Mouse (Mus musculus) embryonic facial prominence, embryonic 13.5 days (tissue): ENCODE results near the gene Susd6. TPM values are rescaled to one million over a fixed set of nuclear protein-coding genes. Genes with fewer than 3 reads are reported as not detected.

Experiments
- ATAC-seq: fragments of 200-750 bp; cut with Nextera tagmentation; 2 replicates; pipeline ENCODE4 v1.8.0; 2017; ENCODE audit warnings: low read depth; ENCODE audit not compliant: insufficient number of reproducible peaks, insufficient read depth, low FRiP score, low TSS enrichment
- H3K27ac ChIP-seq: fragments of 300-500 bp; sonication (generic); 2 replicates; pipeline ENCODE4 v1.5.1; 2015; ENCODE audit warnings: moderate library complexity, mild to moderate bottlenecking, inconsistent platforms
- H3K27me3 ChIP-seq: fragments of 300-500 bp; sonication (generic); 2 replicates; pipeline ENCODE4 v1.6.1; 2015; ENCODE audit warnings: mild to moderate bottlenecking, inconsistent platforms
- H3K36me3 ChIP-seq: fragments of 300-500 bp; sonication (generic); 2 replicates; pipeline ENCODE4 v1.6.1; 2015; ENCODE audit warnings: mild to moderate bottlenecking, inconsistent platforms
- H3K4me1 ChIP-seq: fragments of 300-500 bp; sonication (generic); 2 replicates; pipeline ENCODE4 v1.6.1; 2015; ENCODE audit warnings: inconsistent platforms
- H3K4me2 ChIP-seq: fragments of 300-500 bp; sonication (generic); 2 replicates; pipeline ENCODE4 v1.6.1; 2015; ENCODE audit warnings: moderate library complexity, mild to moderate bottlenecking, inconsistent platforms
- H3K4me3 ChIP-seq: fragments of 300-500 bp; sonication (generic); 2 replicates; pipeline ENCODE4 v1.5.1; 2015; ENCODE audit warnings: mild to moderate bottlenecking, inconsistent platforms
- H3K9ac ChIP-seq: fragments of 300-500 bp; sonication (generic); 2 replicates; pipeline ENCODE4 v1.6.1; 2015; ENCODE audit warnings: mild to moderate bottlenecking, inconsistent platforms
- H3K9me3 ChIP-seq: fragments of 300-500 bp; sonication (generic); 2 replicates; pipeline ENCODE4 v1.6.1; 2016; ENCODE audit warnings: inconsistent platforms
- WGBS: fragments of 180-500 bp; shearing (Covaris S2); methylation state at CpG from one replicate; pipeline ENCODE4 v1.1.7; 2015; ENCODE audit warnings: mixed read lengths; 5-methylcytosine and 5-hydroxymethylcytosine counted together
- polyA plus RNA-seq: library from polyadenylated mRNA; unstranded; fragments of >200 nt; fragmentation: Nextera tagmentation; extraction: Ambion mirVana; gene quantifications from 2 replicates; pipeline ENCODE4 v1.2.1, GENCODE M21; 2015

Susd6 gene
- polyA plus RNA-seq, 1 experiment from 2014 or later: 16.0 TPM

- Histone ChIP-seq H3K36me3 (no peaks in the 10 kb centered on the region), H3K27ac (peak overlapping the region; percentile 48), H3K4me3 (no peak overlapping the region), H3K9me3 (no peaks in the 10 kb centered on the region), H3K4me2 (no peak overlapping the region), H3K9ac (no peak overlapping the region), H3K4me1 (peaks cover 25% of the 10 kb centered on the region), H3K27me3 (no peaks in the 10 kb centered on the region)
- no peak for ATAC-seq
- 70% methylated on average over 4 of the region's 4 CpGs for WGBS
Observed at GRCm38 (mm10) chr12:80843651-80844444, 53.5 kb downstream of the Susd6 start.

GRCm38 (mm10) chr12:80845901-80846300 is 55.6 kb downstream of the Susd6 start:
- 77% methylated on average over 1 of the region's 1 CpGs for WGBS
- Histone ChIP-seq H3K36me3 (no peaks in the 10 kb centered on the region), H3K27ac (no peak overlapping the region), H3K9me3 (no peaks in the 10 kb centered on the region), H3K4me1 (peaks cover 25% of the 10 kb centered on the region), H3K9ac (no peak overlapping the region), H3K27me3 (no peaks in the 10 kb centered on the region), H3K4me2 (no peak overlapping the region), H3K4me3 (no peak overlapping the region)
- ATAC-seq: no peak

DNA sequence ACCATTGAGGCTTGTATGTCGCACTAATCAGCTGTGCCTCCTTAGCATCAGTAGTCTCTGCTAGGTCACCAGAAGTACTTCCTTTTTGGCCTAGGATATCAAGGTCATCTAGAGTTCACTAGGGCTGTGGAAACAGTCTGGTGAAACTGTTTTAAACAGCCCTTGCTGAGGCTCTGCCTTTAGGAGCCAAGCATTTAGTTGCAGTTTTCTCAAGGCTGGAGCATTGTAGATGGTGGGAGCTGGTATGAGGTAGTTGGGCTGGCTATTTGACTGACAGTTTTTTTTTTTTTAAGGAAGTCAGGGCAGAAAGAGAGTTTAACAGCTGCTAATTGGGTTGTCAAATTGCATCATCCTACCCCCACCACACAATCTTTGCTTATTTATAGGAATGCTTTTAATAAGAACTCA is 56.6 kb downstream of the Susd6 start:
- no peaks in the 10 kb centered on the region for H3K27me3 ChIP-seq
- H3K27ac ChIP-seq: no peak overlapping the region
- no peak overlapping the region for H3K4me2 ChIP-seq
- 36% methylated on average over 1 of the region's 1 CpGs for WGBS
- no peak overlapping the region for H3K4me3 ChIP-seq
- H3K9ac ChIP-seq: no peak overlapping the region
- H3K9me3 ChIP-seq: no peaks in the 10 kb centered on the region
- no peak for ATAC-seq
- H3K36me3 ChIP-seq: no peaks in the 10 kb centered on the region
- H3K4me1 ChIP-seq: peaks cover 25% of the 10 kb centered on the region

DNA sequence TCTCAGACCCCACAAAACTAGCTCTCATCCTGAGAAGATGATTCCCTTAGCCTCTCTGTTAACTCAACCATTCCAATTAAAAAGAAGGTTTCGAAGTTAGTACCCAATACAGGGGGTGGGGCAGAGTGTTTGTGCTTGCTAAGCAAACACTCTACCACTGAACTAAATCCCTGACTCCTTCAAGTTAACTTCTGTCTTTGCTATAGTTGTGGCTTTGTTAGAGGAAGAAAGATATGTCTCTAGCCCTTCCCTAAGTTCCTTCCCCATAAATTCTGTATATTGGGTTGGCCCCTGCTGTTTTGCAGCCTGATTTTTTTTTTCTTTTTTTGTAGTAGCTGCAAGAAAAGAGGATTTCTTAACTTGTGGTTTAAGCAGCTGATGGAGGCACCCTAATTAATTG is 61.7 kb downstream of the Susd6 start:
- no peak overlapping the region for H3K4me3 ChIP-seq
- no peak overlapping the region for H3K9ac ChIP-seq
- ATAC-seq: no peak
- no peaks in the 10 kb centered on the region for H3K36me3 ChIP-seq
- no peak overlapping the region for H3K27ac ChIP-seq
- H3K4me2 ChIP-seq: no peak overlapping the region
- no peaks in the 10 kb centered on the region for H3K27me3 ChIP-seq
- no peaks in the 10 kb centered on the region for H3K9me3 ChIP-seq
- no peaks in the 10 kb centered on the region for H3K4me1 ChIP-seq
- 83% methylated on average over 1 of the region's 1 CpGs for WGBS

DNA sequence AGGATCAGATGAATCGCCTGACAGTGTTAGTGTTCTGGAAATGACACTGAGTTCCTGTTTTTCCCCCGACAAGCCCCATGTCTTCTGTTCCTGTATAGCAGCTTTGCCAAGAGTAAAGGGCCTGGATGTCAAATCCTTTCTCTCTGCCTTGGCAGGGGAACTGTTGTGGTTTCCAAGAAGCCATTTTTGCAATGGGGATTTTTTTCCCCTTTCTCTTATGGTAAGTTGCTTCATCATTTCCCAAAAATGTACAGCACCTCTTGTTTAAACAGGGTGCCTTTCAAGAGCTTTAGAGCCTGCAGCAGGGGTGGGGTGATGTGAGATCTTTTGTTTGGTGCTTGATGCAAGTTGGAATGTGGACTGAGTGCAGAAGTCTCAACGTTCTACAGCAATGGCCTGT is 63.4 kb downstream of the Susd6 start:
- no peak for ATAC-seq
- Histone ChIP-seq H3K36me3 (no peaks in the 10 kb centered on the region), H3K27me3 (no peaks in the 10 kb centered on the region), H3K9me3 (no peaks in the 10 kb centered on the region), H3K4me3 (no peak overlapping the region), H3K27ac (no peak overlapping the region), H3K4me2 (no peak overlapping the region), H3K9ac (no peak overlapping the region), H3K4me1 (no peaks in the 10 kb centered on the region)
- 67% methylated on average over 3 of the region's 3 CpGs for WGBS

DNA sequence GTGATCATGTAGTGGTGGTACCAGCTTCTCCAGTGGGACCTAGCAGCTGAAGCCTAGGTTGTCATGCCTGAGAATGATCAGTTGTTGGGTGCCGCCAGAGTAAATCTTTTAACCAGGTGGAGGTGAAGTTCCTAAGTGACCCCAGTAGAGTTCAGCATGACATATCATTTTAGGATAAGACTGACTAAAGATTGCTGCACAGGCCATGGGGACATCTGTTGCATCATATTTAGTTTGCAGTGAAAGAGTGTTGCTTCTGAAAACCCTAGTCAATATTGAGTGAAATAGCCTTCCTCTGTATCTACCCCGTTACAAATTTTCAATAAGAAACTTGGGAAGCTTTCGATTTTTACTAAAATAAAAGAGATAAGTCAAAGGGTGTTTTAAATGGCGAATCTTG is 64.4 kb downstream of the Susd6 start:
- Histone ChIP-seq H3K27me3 (no peaks in the 10 kb centered on the region), H3K27ac (no peak overlapping the region), H3K9me3 (no peaks in the 10 kb centered on the region), H3K4me3 (no peak overlapping the region), H3K9ac (no peak overlapping the region), H3K4me1 (no peaks in the 10 kb centered on the region), H3K36me3 (no peaks in the 10 kb centered on the region), H3K4me2 (no peak overlapping the region)
- no peak for ATAC-seq
- WGBS: 95% methylated on average over 4 of the region's 4 CpGs

DNA sequence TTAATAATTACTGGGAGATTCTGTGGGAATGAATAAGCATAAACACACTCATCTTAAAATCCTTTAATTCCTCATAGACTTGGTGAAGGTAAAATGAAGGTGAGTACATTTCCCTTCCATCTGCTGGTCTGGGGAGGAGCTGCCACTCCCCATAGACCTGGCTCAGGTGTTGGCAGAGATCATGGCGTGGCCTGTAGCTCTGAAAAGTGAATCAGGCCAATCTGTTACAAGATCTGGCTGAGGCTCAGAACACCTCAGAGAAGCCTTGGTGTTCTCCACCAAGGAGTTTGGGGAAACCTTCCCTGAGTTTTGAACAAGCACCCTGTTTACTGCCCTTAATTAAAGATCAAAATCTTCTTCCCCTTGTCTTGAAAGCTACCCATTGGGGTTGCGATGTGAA is 64.8 kb downstream of the Susd6 start:
- H3K27me3 ChIP-seq: no peaks in the 10 kb centered on the region
- H3K4me1 ChIP-seq: no peaks in the 10 kb centered on the region
- no peak for ATAC-seq
- no peaks in the 10 kb centered on the region for H3K36me3 ChIP-seq
- no peak overlapping the region for H3K4me2 ChIP-seq
- no peak overlapping the region for H3K27ac ChIP-seq
- H3K9ac ChIP-seq: no peak overlapping the region
- H3K4me3 ChIP-seq: no peak overlapping the region
- H3K9me3 ChIP-seq: no peaks in the 10 kb centered on the region
- 89% methylated on average over 2 of the region's 2 CpGs for WGBS

DNA sequence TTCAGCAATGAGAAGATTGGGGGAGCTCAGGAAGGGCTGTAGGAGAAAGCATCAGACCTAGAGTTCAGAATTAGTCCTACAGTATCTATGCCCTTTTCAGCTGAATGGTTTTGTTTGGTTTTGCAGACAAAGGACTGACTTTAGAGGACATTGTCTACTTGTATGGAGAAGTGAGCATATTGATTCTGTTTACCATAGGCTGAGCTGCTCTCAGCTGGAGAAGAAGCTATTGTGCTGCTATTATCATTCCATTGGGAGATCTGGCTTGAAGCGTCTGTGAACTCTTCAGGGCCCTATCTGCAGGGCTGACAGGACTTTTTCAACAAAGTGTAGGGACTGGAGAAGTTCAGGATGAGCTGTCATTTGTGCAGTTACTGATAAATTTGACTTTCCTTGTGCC is 65.3 kb downstream of the Susd6 start:
- Histone ChIP-seq H3K27ac (no peak overlapping the region), H3K36me3 (no peaks in the 10 kb centered on the region), H3K9me3 (no peaks in the 10 kb centered on the region), H3K4me1 (no peaks in the 10 kb centered on the region), H3K27me3 (no peaks in the 10 kb centered on the region), H3K9ac (no peak overlapping the region), H3K4me3 (no peak overlapping the region), H3K4me2 (no peak overlapping the region)
- 44% methylated on average over 1 of the region's 1 CpGs for WGBS
- no peak for ATAC-seq

DNA sequence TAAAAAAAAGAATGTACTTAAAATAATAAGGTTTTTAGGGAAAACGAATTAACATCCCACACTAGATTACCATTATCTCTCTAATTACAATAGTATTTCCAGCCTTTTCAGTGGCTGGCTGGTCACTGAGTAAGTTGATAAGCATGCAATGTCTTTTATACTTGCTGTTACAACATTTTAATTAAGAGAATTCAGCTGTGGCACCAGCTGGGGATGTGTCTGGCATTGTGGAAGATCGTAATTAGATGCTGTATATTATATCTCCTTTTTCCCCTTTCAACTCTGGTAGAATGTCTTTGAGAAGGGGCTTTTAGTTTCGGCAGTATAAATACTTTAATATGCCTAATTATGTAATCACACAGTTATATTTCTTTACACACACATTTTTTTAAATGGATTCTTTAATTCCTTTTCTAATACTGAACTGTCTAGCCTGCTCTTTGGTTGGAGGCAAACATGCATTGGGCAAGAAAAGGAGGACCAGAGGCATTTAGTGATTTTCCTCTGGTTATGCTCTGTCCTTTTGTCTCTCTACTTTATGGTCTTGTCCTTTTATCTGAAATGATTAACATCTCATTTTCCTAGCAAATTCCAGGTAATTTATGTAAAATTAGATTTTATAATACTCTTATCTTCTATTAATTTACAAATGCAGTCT is 67.5 kb downstream of the Susd6 start:
- no peak for ATAC-seq
- H3K9ac ChIP-seq: no peak overlapping the region
- no peak overlapping the region for H3K4me3 ChIP-seq
- WGBS: 64% methylated on average over 3 of the region's 3 CpGs
- H3K9me3 ChIP-seq: no peaks in the 10 kb centered on the region
- H3K36me3 ChIP-seq: no peaks in the 10 kb centered on the region
- H3K4me2 ChIP-seq: no peak overlapping the region
- H3K27ac ChIP-seq: no peak overlapping the region
- H3K4me1 ChIP-seq: 0 out of 2 replicates have a peak, but pooled peaks cover 4% of the 10 kb centered on the region
- no peaks in the 10 kb centered on the region for H3K27me3 ChIP-seq

DNA sequence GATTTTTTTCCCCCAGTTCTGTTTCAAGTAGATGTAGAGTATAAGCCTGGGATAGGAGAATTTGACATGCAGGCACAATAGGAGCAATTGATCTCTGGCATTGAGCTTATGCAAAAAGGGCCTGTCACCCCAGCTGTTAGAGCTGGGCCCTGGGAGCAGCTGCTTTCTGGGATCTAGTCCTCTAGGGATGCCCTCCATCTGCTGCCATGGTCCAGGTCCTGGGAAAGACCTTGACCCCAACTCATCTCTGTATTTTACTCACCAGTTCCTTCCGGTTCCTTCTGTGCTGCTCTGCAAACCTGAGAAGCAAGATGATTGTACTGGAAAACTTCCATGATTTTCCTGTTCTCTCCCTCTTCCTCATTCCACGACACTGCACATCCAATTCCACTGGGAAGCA is 68.0 kb downstream of the Susd6 start:
- Histone ChIP-seq H3K4me2 (no peak overlapping the region), H3K27me3 (no peaks in the 10 kb centered on the region), H3K27ac (no peak overlapping the region), H3K36me3 (no peaks in the 10 kb centered on the region), H3K4me3 (no peak overlapping the region), H3K9ac (no peak overlapping the region), H3K9me3 (no peaks in the 10 kb centered on the region), H3K4me1 (0 out of 2 replicates have a peak, but pooled peaks cover 4% of the 10 kb centered on the region)
- no peak for ATAC-seq
- 79% methylated on average over 2 of the region's 2 CpGs for WGBS

DNA sequence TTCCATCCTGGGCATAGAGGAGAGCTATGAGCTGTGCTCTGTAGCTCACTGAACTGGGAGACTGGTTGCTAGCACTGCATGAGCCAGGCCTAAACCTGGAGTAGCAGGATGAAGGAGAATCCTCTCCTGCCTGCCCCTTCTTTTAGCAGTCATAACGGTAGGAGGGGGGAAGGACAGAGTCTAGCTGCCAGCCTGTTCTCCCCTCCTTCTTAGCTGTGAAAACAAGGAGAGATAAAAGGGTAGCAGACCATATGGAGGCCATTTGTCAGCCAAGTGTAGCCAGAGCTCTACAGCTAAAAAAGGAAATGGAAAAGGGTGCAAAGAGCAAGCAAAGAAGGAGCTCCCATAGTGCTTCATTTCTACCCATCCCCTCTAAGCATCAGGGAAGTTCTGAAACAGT is 71.6 kb downstream of the Susd6 start:
- Histone ChIP-seq H3K36me3 (no peaks in the 10 kb centered on the region), H3K27ac (no peak overlapping the region), H3K4me2 (no peak overlapping the region), H3K4me1 (0 out of 2 replicates have a peak, but pooled peaks cover 4% of the 10 kb centered on the region), H3K9me3 (no peaks in the 10 kb centered on the region), H3K9ac (no peak overlapping the region), H3K4me3 (no peak overlapping the region), H3K27me3 (no peaks in the 10 kb centered on the region)
- WGBS: 17% methylated on average over 1 of the region's 1 CpGs
- ATAC-seq: no peak

DNA sequence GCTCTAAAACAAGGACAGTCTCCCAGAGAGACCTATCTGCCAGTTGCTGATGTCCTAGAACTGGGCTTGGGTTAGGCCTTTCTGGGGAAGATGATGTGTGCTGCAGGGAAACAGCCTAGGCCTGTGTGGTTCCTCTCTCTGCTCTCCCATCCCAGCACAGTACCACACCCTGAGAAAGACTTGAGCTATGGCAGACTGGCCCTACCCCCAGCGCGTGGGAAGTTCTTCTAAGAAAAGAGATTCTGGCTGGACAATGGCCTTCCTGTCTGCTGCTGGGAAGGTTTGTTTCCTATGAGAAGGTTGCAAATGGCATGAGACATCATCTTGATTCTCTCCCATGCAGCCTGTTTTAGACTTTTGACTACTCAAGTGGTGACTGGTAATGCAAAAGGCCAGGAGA is 73.1 kb downstream of the Susd6 start:
- Histone ChIP-seq H3K4me3 (no peak overlapping the region), H3K27ac (0 out of 2 replicates have a peak overlapping the region, but pooled peaks have one; percentile 12), H3K4me2 (no peak overlapping the region), H3K9me3 (no peaks in the 10 kb centered on the region), H3K9ac (no peak overlapping the region), H3K4me1 (0 out of 2 replicates have a peak, but pooled peaks cover 4% of the 10 kb centered on the region), H3K36me3 (0 out of 2 replicates have a peak, but pooled peaks cover 1% of the 10 kb centered on the region), H3K27me3 (no peaks in the 10 kb centered on the region)
- WGBS: 67% methylated on average over 2 of the region's 2 CpGs
- ATAC-seq: no peak
